Mouse (Mus musculus) embryonic stem cell, embryonic (primary cell): Measurements from ENCODE around the gene Tmed2.

ENCODE experiments used
- CTCF ChIA-PET, 4 experiments: fragments of 300-600 bp in 2 of 4; fragments of 350-600 bp in 2 of 4; sonication (Branson Sonifier 250); formaldehyde crosslinking; loops; one replicate each; lab custom pipeline; 2022; ENCODE audit warnings: inconsistent platforms in 2 of 4; lab: Charles Lee
- POLR2A ChIA-PET, 4 experiments: fragments of 300-600 bp in 2 of 4; fragments of 350-600 bp in 2 of 4; sonication (Branson Sonifier 250); formaldehyde crosslinking; loops; one replicate each; lab custom pipeline; 2022; ENCODE audit warnings: antibody characterized with exemption in 4 of 4, inconsistent platforms in 1 of 4; lab: Charles Lee

The Tmed2 gene

DNA sequence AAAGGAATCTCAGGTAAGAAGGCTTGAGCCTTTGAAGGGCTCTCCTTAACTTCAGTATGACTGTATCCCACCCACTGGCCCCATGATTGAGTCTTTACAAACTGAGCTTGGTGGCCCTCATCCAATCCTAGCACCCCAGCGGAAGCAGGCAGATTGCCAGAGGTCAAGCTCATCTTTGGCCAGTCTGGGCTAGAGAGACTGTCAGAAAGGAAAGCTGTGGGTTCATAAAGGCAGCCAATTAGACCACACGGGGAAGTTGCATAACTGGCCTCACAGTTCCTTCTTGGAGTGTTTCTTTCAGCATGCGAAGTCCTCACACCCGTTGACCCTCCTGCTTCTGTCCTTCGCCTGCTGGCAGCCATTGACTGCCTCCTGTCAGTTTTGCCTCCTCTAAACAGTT, 42.0 kb downstream of the Tmed2 start:
- ChIA-PET CTCF (no interaction called here), POLR2A (interaction anchor here in 2 of 4 experiments (0.6 to 2.0 kb wide), 3 partner anchors 11 to 178 kb away, joined by 3 to 8 read pairs (median 3); no protein-coding TSS in a partner anchor)

DNA sequence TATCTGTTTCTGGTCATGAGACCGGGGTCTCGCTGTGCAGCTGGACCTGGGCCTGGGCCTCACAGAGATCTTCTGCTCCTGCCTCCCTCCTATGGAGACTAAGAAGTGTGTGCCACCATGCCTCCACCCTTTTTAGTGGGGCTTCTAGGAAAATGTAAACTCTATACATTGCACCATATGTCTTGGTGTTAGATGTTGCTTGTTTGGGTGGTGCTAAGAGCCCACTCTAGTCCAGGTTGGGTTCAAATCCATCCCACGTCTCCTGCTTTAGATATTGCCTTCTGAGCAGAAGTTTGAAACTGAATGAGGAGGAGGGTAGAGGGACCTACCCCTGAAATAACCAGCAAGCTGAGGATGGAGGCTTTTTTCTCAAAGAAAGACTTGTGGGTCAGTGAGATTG, 52.3 kb downstream of the Tmed2 start:
- POLR2A ChIA-PET = interaction anchor here in 3 of 4 experiments (0.6 to 1.5 kb wide), 4 partner anchors 8 to 41 kb away, joined by 3 to 5 read pairs (median 4); partner anchors contain the start of genes Eif2b1 (in 1 of the 3) and Gtf2h3 (in 1 of the 3)
- CTCF ChIA-PET = interaction anchor here in 1 of 4 experiments (0.6 kb wide), 1 partner anchor 67 kb away, joined by 5 read pairs; no protein-coding TSS in a partner anchor

DNA sequence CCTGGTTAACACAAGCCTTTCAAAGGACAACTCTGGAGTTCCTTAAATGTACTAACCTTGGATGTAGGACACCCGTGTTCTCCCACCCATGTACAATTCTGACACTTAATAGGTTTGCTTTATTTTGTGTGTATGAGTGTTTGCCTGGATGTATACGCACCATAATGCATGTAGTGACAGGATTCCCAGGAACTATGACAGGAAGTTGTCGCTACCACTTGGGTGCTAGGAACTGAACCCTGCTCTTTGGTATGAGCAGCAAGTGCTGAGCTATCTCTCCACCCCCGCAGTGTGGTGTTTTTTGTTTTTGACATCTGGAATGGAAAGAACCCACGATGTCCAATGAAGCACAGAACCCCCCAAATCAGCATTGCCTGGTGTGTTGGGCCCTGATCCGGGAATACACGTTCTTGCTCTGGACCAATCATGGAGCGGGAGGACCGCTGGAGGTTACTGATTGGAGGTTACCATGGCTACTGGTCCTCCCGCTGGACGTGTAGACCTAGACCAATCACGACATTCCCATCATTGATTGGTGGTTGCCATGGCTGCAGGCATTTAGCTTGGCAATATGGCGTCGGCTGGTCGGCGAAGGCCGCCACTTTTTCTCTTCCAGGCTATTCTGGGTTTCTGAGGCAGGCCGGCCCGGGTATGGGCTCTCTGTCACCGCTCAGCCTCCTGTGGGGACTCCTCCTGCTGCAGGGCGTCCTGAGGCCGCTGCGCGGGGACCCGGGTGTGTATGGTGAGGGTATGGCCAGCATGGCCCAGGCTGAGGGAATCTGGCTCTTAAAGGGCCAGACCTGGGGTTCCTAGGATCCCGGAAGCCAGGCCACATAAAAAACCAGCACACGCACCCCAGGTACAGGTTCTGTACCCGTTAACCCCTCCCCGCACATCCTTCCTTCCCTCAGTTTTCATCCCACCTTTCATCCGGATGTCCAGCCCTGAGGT, 58.0 kb downstream of the Tmed2 start:
- ChIA-PET CTCF (interaction anchor here (0.6 to 1.7 kb wide), 18 partner anchors 12 to 909 kb away, joined by 3 to 10 read pairs (median 4); no protein-coding TSS in a partner anchor), POLR2A (interaction anchor here in 3 of 4 experiments (0.6 to 1.5 kb wide), 14 partner anchors 9 to 849 kb away, joined by 3 to 10 read pairs (median 4); partner anchors contain the start of genes Ddx55 (in 1 of the 3), Eif2b1 (in 1 of the 3), Gtf2h3 (in 1 of the 3) and Kmt5a (in 1 of the 3))

DNA sequence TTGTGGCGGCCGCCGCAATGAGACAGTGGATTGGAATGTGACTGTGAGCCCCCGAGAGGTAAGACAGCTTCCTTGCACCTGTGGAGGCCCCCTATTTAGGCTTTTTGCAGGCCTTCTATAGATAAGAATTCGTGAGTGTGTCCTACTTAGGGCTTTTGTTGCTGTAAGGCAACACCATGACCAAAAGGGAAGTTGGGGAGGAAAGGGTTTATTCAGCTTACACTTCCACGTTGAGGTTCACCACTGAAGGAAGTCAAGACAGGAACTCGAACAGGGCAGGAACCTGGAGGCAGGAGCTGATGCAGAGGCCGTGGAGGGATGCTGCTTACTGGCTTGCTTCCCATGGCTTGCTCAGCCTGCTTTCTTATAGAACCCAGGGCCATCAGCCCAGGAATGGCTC, 59.2 kb downstream of the Tmed2 start:
- POLR2A ChIA-PET = interaction anchor here in 2 of 4 experiments (0.7 to 1.5 kb wide), 4 partner anchors 7 to 275 kb away, joined by 3 to 8 read pairs (median 4); no protein-coding TSS in a partner anchor
- CTCF ChIA-PET = interaction anchor here (0.5 to 1.7 kb wide), 4 partner anchors 11 to 263 kb away, joined by 3 to 10 read pairs (median 5); partner anchors contain the start of genes Ccdc92 (in 1 of the 4) and Zfp664 (in 1 of the 4)
